Mouse (Mus musculus) CH12.LX (cell line): ENCODE measurements at regions not wholly inside any gene's neighbourhood (a gene's known extent, or its start where the extent isn't known, plus 50 kb on each side); places are given as distances from the start of the nearest gene placed in this dataset.

ENCODE experiments used
- DNase-seq: peaks from one replicate; pipeline ENCODE4 v3.0.0-alpha.2; 2013; ENCODE audit errors: extremely low read depth
- H3K27ac ChIP-seq: 2 replicates; pipeline ENCODE4 v1.5.1; 2012; ENCODE audit warnings: low read depth, mild to moderate bottlenecking, control low read depth, moderate library complexity; ENCODE audit not compliant: insufficient read depth
- H3K27me3 ChIP-seq: replicated peaks from 2 replicates; pipeline ENCODE3; 2012; ENCODE audit warnings: inconsistent platforms
- H3K36me3 ChIP-seq, 2 experiments: replicated peaks in 1 of 2; 2 replicates each; pipeline versions ENCODE3 to v1.6.1; 2012; ENCODE audit warnings: inconsistent platforms in 1 of 2, low read length in 1 of 2, mild to moderate bottlenecking in 1 of 2, mixed read lengths in 1 of 2, moderate library complexity in 1 of 2; ENCODE audit not compliant: control insufficient read depth in 1 of 2, insufficient read depth in 1 of 2
- H3K4me1 ChIP-seq, 2 experiments: 2 replicates each; pipeline ENCODE4 v1.6.1; 2012; ENCODE audit warnings: inconsistent platforms in 1 of 2, moderate library complexity in 1 of 2; ENCODE audit not compliant: insufficient read depth in 2 of 2, control insufficient read depth in 1 of 2
- H3K4me2 ChIP-seq: 2 replicates; pipeline ENCODE4 v1.6.1; 2012; ENCODE audit warnings: low read depth, mild to moderate bottlenecking, control low read depth; ENCODE audit not compliant: poor library complexity, insufficient read depth, severe bottlenecking
- H3K4me3 ChIP-seq, 3 experiments: fragments of 150-350 bp in 1 of 3; sonication (generic) in 1 of 3; replicated peaks in 1 of 3; 2 replicates each; pipeline versions ENCODE3 to v1.5.1; 2011 to 2012; ENCODE audit warnings: low read depth in 2 of 3, low read length in 2 of 3, mild to moderate bottlenecking in 2 of 3, moderate library complexity in 2 of 3, control low read depth in 1 of 3, improper control_type of control experiment in 1 of 3, inconsistent platforms in 1 of 3, mixed read lengths in 1 of 3; ENCODE audit not compliant: poor library complexity in 1 of 3
- H3K79me2 ChIP-seq: replicated peaks from 2 replicates; pipeline ENCODE4 v1.6.1; 2012; ENCODE audit warnings: mild to moderate bottlenecking, moderate library complexity; ENCODE audit not compliant: control insufficient read depth, poor library complexity, insufficient read depth, severe bottlenecking; ENCODE audit errors: extremely low read depth
- H3K9ac ChIP-seq: 2 replicates; pipeline ENCODE4 v1.6.1; 2012; ENCODE audit warnings: low read depth, mild to moderate bottlenecking, control low read depth, moderate library complexity; ENCODE audit not compliant: insufficient read depth
- H3K9me3 ChIP-seq: replicated peaks from 2 replicates; pipeline ENCODE3; 2012; ENCODE audit warnings: low read length, inconsistent platforms, mixed read lengths
- CHD1 ChIP-seq: IDR thresholded peaks from 2 replicates; pipeline ENCODE4 v1.6.1; 2012; ENCODE audit warnings: low read depth, low read length, improper control_type of control experiment, inconsistent platforms
- CHD2 ChIP-seq: IDR thresholded peaks from 2 replicates; pipeline ENCODE4 v1.6.1; 2011; ENCODE audit warnings: low read length, improper control_type of control experiment
- E2F4 ChIP-seq: IDR thresholded peaks from 2 replicates; pipeline ENCODE4 v1.6.1; 2011; ENCODE audit warnings: low read depth, low read length, improper control_type of control experiment; ENCODE audit not compliant: insufficient replicate concordance
- EP300 ChIP-seq: IDR thresholded peaks from 2 replicates; pipeline ENCODE4 v1.6.1; 2011; ENCODE audit warnings: low read length, improper control_type of control experiment
- ETS1 ChIP-seq: conservative IDR thresholded peaks from 2 replicates; pipeline ENCODE4 v1.6.1; 2012; ENCODE audit warnings: low read depth, mild to moderate bottlenecking, inconsistent platforms, low read length, improper control_type of control experiment, moderate library complexity
- HCFC1 ChIP-seq: IDR thresholded peaks from 2 replicates; pipeline ENCODE4 v1.6.1; 2012; ENCODE audit warnings: low read depth, mild to moderate bottlenecking, inconsistent platforms, low read length, improper control_type of control experiment
- JUN ChIP-seq: IDR thresholded peaks from 2 replicates; pipeline ENCODE4 v1.6.1; 2011; ENCODE audit warnings: low read depth, mild to moderate bottlenecking, low read length, improper control_type of control experiment, moderate library complexity; ENCODE audit not compliant: insufficient read depth
- MAZ ChIP-seq: IDR thresholded peaks from 2 replicates; pipeline ENCODE4 v1.6.1; 2012; ENCODE audit warnings: low read depth, mild to moderate bottlenecking, inconsistent platforms, low read length, improper control_type of control experiment, moderate library complexity
- MEF2A ChIP-seq: IDR thresholded peaks from 2 replicates; pipeline ENCODE4 v1.6.1; 2014; ENCODE audit warnings: low read depth, mild to moderate bottlenecking, inconsistent platforms, low read length, improper control_type of control experiment, borderline replicate concordance
- MXI1 ChIP-seq: IDR thresholded peaks from 2 replicates; pipeline ENCODE4 v1.6.1; 2011; ENCODE audit warnings: mild to moderate bottlenecking, low read depth, low read length, improper control_type of control experiment
- NELFE ChIP-seq: IDR thresholded peaks from 2 replicates; pipeline ENCODE4 v1.6.1; 2011; ENCODE audit warnings: low read depth, low read length, improper control_type of control experiment
- PAX5 ChIP-seq: IDR thresholded peaks from 2 replicates; pipeline ENCODE4 v1.6.1; 2012; ENCODE audit warnings: low read length, inconsistent platforms, mixed read lengths
- RAD21 ChIP-seq: IDR thresholded peaks from 2 replicates; pipeline ENCODE4 v1.6.1; 2011; ENCODE audit warnings: low read depth, mild to moderate bottlenecking, low read length, improper control_type of control experiment, moderate library complexity
- SMC3 ChIP-seq: IDR thresholded peaks from 2 replicates; pipeline ENCODE4 v1.6.1; 2011; ENCODE audit warnings: low read depth, low read length, improper control_type of control experiment
- TBP ChIP-seq: conservative IDR thresholded peaks from 2 replicates; pipeline ENCODE4 v1.6.1; 2011; ENCODE audit warnings: low read depth, low read length, improper control_type of control experiment
- TCF12 ChIP-seq: IDR thresholded peaks from 2 replicates; pipeline ENCODE4 v1.6.1; 2014; ENCODE audit warnings: low read depth, mild to moderate bottlenecking, inconsistent platforms, low read length, improper control_type of control experiment
- USF2 ChIP-seq: conservative IDR thresholded peaks from 2 replicates; pipeline ENCODE4 v1.6.1; 2011; ENCODE audit warnings: low read depth, low read length, improper control_type of control experiment
- ZKSCAN1 ChIP-seq: IDR thresholded peaks from 2 replicates; pipeline ENCODE4 v1.6.1; 2012; ENCODE audit warnings: low read depth, inconsistent platforms, low read length, improper control_type of control experiment, borderline replicate concordance
- ZNF384 ChIP-seq: IDR thresholded peaks from 2 replicates; pipeline ENCODE4 v1.6.1; 2012; ENCODE audit warnings: low read depth, low read length, improper control_type of control experiment, inconsistent platforms
- dilution Hi-C: fragments of 300-500 bp; cut with MboI; formaldehyde crosslinking; loops from 2 replicates; pipeline ENCODE4 v1.14.3; 2020; ENCODE audit warnings: low sequenced_read_pairs; ENCODE audit not compliant: extremely low pct_unique_long_range_greater_than_20kb, extremely low pct_ligation_motif_present
- in situ Hi-C: fragments of 300-500 bp; cut with MboI; formaldehyde crosslinking; loops from 3 replicates; pipeline ENCODE4 v1.14.3; 2019; ENCODE audit warnings: low sequenced_read_pairs, low pct_ligation_motif_present, low pct_unique_long_range_greater_than_20kb, mixed read lengths

DNA sequence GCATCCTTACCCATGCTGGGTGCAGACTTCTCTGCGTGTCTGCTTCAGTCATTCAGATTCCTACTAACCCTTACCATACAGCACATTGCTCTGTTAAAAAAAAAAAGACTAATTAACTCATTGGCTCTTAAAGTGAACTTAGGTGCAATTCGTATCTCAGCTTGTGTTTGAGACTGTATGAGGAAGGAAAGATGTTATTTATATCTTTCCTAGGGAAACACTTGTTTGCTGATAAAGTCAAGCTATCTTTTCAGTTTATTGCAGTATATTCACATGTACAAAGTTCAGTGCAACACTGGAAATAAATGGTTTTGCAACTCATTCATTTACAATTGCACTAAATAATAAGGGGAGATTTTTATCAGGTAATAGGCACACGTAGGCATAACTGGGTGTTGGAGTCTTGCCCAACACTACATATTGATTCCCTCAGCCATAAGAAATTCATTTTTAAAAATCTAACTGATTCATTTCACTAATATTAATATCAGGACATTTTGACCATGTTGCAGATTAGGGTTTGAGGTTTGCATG is 257.8 kb upstream of the Chrm3 start:
- H3K9me3 ChIP-seq: no peaks in the 10 kb centered on the region
- H3K79me2 ChIP-seq: no peaks in the 10 kb centered on the region
- DNase-seq: no peak
- in situ Hi-C loops (no loop called here), dilution Hi-C loops (no loop called here)
- H3K9ac ChIP-seq: no peak overlapping the region
- no peak overlapping the region for H3K27ac ChIP-seq
- TF ChIP-seq PAX5 (no peak), TCF12 (no peak), USF2 (no peak), MAZ (no peak), CHD1 (no peak), CHD2 (no peak), E2F4 (no peak), TBP (no peak), ZKSCAN1 (no peak), SMC3 (no peak), RAD21 (no peak), ETS1 (no peak)
- no peaks in the 10 kb centered on the region for H3K27me3 ChIP-seq
- no peaks in the 10 kb centered on the region for H3K4me1 ChIP-seq
- no peaks in the 10 kb centered on the region for H3K36me3 ChIP-seq
- no peak overlapping the region for H3K4me3 ChIP-seq
- no peak overlapping the region for H3K4me2 ChIP-seq

- Histone ChIP-seq H3K79me2 (no peaks in the 10 kb centered on the region), H3K27me3 (no peaks in the 10 kb centered on the region), H3K4me1 (no peaks in the 10 kb centered on the region), H3K9ac (no peak overlapping the region), H3K36me3 (no peaks in the 10 kb centered on the region), H3K9me3 (no peaks in the 10 kb centered on the region), H3K27ac (no peak overlapping the region), H3K4me2 (no peak overlapping the region), H3K4me3 (no peak overlapping the region)
- dilution Hi-C loops (no loop called here), in situ Hi-C loops (no loop called here)
- TF ChIP-seq ZNF384 (no peak), JUN (no peak), EP300 (no peak), NELFE (no peak), MXI1 (no peak), HCFC1 (no peak), MEF2A (no peak)
- no peak for DNase-seq
These were observed 214.3 kb upstream of the Chrm3 start for GRCm38 (mm10) chr13:10574951-10575350.
